Mouse (Mus musculus) forebrain, embryonic 13.5 days (tissue): ENCODE data around the gene Cradd. TPM values are rescaled to one million over a fixed set of nuclear protein-coding genes. Genes with fewer than 3 reads are reported as not detected.

Experiments used
- ATAC-seq: fragments of 200-750 bp; cut with Nextera tagmentation; 2 replicates; pipeline ENCODE4 v1.8.0; 2017
- H3K27ac ChIP-seq: fragments of 300-500 bp; sonication (generic); 2 replicates; pipeline ENCODE4 v1.5.1; 2015; ENCODE audit warnings: inconsistent platforms, mild to moderate bottlenecking, moderate library complexity
- H3K27me3 ChIP-seq: fragments of 300-500 bp; sonication (generic); 2 replicates; pipeline ENCODE4 v1.6.1; 2015; ENCODE audit warnings: mild to moderate bottlenecking, inconsistent platforms
- H3K36me3 ChIP-seq: fragments of 300-500 bp; sonication (generic); 2 replicates; pipeline ENCODE4 v1.6.1; 2015; ENCODE audit warnings: mild to moderate bottlenecking, inconsistent platforms; ENCODE audit not compliant: poor library complexity, severe bottlenecking
- H3K4me1 ChIP-seq: fragments of 300-500 bp; sonication (generic); 2 replicates; pipeline ENCODE4 v1.6.1; 2015; ENCODE audit warnings: inconsistent platforms
- H3K4me2 ChIP-seq: fragments of 300-500 bp; sonication (generic); 2 replicates; pipeline ENCODE4 v1.6.1; 2015; ENCODE audit warnings: inconsistent platforms, mild to moderate bottlenecking, moderate library complexity
- H3K4me3 ChIP-seq: fragments of 300-500 bp; sonication (generic); 2 replicates; pipeline ENCODE4 v1.5.1; 2015; ENCODE audit warnings: mild to moderate bottlenecking, inconsistent platforms
- H3K9ac ChIP-seq: fragments of 300-500 bp; sonication (generic); 2 replicates; pipeline ENCODE4 v1.6.1; 2015; ENCODE audit warnings: mild to moderate bottlenecking, inconsistent platforms
- H3K9me3 ChIP-seq: fragments of 300-500 bp; sonication (generic); replicated peaks from 2 replicates; pipeline ENCODE4 v1.6.1; 2016; ENCODE audit warnings: inconsistent platforms
- WGBS: fragments of 180-500 bp; shearing (Covaris S2); methylation state at CpG from one replicate; pipeline ENCODE4 v1.1.7; 2015; 5-methylcytosine and 5-hydroxymethylcytosine counted together
- polyA plus RNA-seq: library from polyadenylated mRNA; unstranded; fragments of >200 nt; fragmentation: Nextera tagmentation; extraction: Ambion mirVana; gene quantifications from 2 replicates; pipeline ENCODE4 v1.2.1, GENCODE M21; 2015

The Cradd gene
- polyA plus RNA-seq, 1 experiment from 2014 or later: 11.3 TPM

DNA sequence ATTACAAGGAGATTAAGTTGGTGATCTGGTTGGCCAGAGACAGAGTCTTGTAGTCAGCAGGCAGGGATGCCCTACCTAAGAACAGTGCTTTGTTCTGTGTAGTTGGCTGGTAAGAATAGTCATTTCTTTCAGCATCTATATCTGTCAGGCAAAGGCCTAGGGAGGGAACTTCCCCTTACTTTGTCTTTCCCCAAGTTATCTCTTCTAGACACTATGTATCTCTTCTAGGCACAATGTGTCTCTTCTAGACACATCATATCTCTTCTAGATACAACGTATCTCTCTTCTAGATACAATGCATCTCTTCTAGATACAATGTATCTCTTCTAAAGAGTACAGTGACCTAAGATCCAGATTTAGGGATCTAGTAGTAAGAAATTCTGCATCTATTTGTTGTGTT lies 169.3 kb downstream of the Cradd start:
- Histone ChIP-seq H3K27ac (no peak overlapping the region), H3K4me1 (no peaks in the 10 kb centered on the region), H3K9me3 (no peaks in the 10 kb centered on the region), H3K9ac (no peak overlapping the region), H3K27me3 (no peaks in the 10 kb centered on the region), H3K4me2 (no peak overlapping the region), H3K4me3 (no peak overlapping the region), H3K36me3 (no peaks in the 10 kb centered on the region)
- 89% methylated on average over 1 of the region's 1 CpGs for WGBS
- ATAC-seq: no peak

DNA sequence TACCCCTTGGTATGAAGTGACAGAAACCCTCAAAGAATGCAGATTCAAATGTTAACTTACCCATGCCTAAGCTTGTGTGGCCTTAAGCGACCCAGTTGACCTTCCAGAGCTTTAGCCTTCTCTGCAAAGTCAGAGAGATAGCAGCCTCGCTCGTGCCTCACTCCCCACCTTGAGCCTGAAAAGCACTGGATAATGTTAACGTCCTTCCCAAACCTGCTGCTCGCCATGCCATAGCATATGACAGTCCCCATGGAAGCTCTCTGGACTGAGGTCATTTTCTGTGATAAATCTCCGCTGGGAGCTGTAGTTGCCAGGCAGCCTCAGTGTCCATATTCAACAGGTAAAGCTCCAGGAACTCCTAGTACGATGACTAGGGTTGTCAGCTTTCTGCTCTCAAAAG lies 170.7 kb downstream of the Cradd start:
- no peaks in the 10 kb centered on the region for H3K27me3 ChIP-seq
- no peak overlapping the region for H3K4me3 ChIP-seq
- 82% methylated on average over 7 of the region's 7 CpGs for WGBS
- ATAC-seq: no peak
- H3K9me3 ChIP-seq: no peaks in the 10 kb centered on the region
- no peaks in the 10 kb centered on the region for H3K36me3 ChIP-seq
- no peak overlapping the region for H3K4me2 ChIP-seq
- H3K9ac ChIP-seq: no peak overlapping the region
- no peak overlapping the region for H3K27ac ChIP-seq
- H3K4me1 ChIP-seq: no peaks in the 10 kb centered on the region

DNA sequence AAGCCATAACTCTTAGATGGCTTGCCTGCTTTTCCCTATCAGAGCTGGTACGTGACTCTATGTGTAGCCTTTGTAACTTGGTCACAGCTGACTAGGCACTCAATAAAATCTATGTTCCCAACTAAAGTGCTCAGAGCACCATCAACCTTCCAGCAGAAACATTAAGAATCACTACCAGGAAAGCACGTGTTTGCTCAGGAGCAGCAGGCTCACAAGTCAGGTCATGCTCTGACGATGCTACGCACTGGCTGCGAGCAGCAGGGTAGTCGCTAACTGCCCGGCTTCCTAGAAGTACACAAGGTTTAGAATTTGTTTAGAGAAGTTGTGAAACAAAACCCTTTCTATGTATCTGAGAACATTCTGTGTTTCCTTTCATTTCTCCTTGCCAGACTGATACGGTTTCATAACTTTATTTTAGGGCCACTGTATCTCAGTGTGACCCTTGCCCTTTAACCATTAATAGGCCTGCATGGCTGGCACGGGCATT lies 171.4 kb downstream of the Cradd start:
- WGBS: 92% methylated on average over 9 of the region's 9 CpGs
- Histone ChIP-seq H3K4me1 (no peaks in the 10 kb centered on the region), H3K36me3 (no peaks in the 10 kb centered on the region), H3K4me3 (no peak overlapping the region), H3K4me2 (no peak overlapping the region), H3K9me3 (no peaks in the 10 kb centered on the region), H3K9ac (no peak overlapping the region), H3K27me3 (no peaks in the 10 kb centered on the region), H3K27ac (no peak overlapping the region)
- no peak for ATAC-seq

DNA sequence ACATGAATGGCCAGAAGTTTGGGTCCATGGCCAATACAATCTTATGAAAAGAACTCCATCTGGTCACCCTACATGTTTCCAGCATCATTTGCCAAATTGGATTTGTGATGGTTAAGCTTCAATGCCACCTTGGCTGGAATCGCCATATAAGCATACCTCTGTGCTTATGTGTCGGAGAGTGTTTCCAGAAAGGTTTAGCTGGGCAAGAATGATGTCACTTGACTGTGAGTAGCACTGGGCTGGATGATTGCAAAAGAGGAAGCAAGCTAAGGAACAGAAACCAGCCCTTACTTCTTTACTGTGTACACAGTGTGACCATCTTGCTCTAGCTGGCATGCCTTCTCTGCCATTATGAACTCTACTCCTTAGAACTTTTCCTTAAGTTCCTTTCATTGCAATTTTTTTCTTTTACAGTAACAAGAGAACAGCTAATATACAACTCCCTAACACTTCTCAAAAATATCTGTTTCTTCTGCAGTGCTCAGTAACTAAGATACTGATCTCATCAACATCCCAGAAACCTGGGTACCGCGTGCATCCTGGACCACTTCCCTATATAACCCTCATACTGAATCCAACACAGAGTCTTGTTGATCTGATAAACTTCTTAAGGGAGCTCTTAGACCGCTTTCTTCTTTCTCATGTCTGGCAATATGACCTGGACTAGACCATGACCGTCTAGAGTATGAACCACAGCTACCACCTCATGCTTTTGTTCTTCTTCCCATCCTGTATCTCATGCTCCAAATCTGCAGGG lies 172.7 kb downstream of the Cradd start:
- H3K4me3 ChIP-seq: no peak overlapping the region
- H3K27ac ChIP-seq: no peak overlapping the region
- no peaks in the 10 kb centered on the region for H3K36me3 ChIP-seq
- no peaks in the 10 kb centered on the region for H3K9me3 ChIP-seq
- no peaks in the 10 kb centered on the region for H3K27me3 ChIP-seq
- ATAC-seq: no peak
- H3K9ac ChIP-seq: no peak overlapping the region
- WGBS: 94% methylated on average over 6 of the region's 6 CpGs
- H3K4me1 ChIP-seq: peaks cover 12% of the 10 kb centered on the region
- no peak overlapping the region for H3K4me2 ChIP-seq

DNA sequence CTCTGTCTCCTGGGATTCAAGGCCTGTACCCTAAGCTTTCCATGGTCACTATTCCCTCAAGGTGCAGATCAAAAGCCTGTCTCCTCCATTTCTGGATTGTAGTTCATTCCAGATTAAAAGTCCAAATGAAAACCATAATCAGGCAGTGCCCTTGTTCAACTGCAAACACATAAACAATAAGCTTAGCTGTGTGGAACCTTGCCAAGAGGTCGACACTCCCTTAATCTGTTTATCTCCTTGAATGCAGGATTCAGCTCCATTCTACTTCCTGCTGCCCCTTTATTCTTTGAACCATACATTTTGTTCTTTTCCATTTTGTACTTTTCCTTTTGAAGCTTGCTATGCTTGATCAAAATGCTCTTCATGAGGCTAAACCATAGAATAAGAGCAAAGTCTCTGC lies 174.3 kb downstream of the Cradd start:
- no peaks in the 10 kb centered on the region for H3K27me3 ChIP-seq
- peaks cover 25% of the 10 kb centered on the region for H3K4me1 ChIP-seq
- no peaks in the 10 kb centered on the region for H3K36me3 ChIP-seq
- no peaks in the 10 kb centered on the region for H3K9me3 ChIP-seq
- no peak overlapping the region for H3K4me2 ChIP-seq
- 7% methylated on average over 1 of the region's 1 CpGs for WGBS
- no peak for ATAC-seq
- H3K4me3 ChIP-seq: no peak overlapping the region
- no peak overlapping the region for H3K27ac ChIP-seq
- no peak overlapping the region for H3K9ac ChIP-seq

DNA sequence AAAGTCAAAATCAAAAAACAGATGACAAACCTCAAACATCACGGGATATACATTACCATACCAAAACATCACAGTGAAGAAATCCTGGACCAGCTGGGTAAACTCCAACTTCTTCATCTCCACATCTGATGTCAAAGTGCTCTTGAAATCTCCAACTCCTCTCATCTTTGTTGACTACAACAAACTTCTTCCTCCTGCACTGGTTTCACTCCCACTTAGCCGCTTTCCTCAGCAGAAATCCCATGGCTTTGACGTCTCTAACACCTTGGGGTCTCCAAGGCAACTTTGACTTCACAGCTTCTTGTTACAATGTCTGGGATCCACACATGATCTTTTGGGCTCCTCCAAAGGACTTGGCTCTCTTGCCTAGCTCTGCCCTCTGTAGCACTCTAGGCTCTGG lies 175.3 kb downstream of the Cradd start:
- H3K27me3 ChIP-seq: no peaks in the 10 kb centered on the region
- peaks cover 36% of the 10 kb centered on the region for H3K4me1 ChIP-seq
- H3K27ac ChIP-seq: no peak overlapping the region
- no peak overlapping the region for H3K4me2 ChIP-seq
- no peaks in the 10 kb centered on the region for H3K36me3 ChIP-seq
- H3K9ac ChIP-seq: no peak overlapping the region
- 97% methylated on average over 3 of the region's 3 CpGs for WGBS
- no peak overlapping the region for H3K4me3 ChIP-seq
- no peaks in the 10 kb centered on the region for H3K9me3 ChIP-seq
- ATAC-seq: no peak

DNA sequence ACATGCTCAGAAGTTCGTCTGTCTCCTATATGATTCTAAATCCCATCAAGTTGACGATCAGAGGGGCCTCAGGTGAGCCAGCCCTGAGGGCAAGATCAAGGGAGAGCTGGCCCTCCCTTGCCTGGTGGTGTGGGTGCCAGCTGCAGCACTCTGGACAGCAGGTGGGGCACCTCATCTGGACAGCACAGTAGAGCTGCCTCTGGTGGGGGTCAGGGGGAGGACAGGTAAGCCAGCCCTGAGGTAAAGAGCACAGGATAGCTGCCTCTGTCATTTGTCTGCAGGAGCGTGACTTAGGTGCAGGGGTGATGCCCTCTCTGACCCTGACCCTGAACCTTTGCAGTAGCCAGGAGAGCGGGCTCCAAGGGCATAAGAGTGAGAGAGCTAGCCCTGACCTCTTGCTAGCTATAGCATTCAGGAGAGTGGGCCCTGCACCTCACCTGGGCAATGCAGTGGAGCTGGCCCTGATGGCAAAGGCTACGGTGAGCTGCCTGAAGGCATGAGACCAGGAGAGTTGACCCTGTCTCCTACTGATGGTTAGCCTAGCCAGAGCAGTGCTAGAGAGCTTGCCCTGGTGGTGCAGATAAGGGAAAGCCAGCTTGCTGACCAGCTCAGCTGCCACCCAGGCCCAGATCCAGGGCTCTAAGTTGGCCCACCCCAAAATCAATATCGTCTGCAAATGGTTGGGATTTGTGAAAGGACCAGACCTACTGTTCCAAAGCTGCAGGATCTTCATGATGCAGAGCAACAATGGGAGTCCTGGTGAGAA lies 176.6 kb downstream of the Cradd start:
- Histone ChIP-seq H3K4me2 (no peak overlapping the region), H3K9me3 (no peaks in the 10 kb centered on the region), H3K4me1 (peaks cover 48% of the 10 kb centered on the region), H3K4me3 (no peak overlapping the region), H3K9ac (no peak overlapping the region), H3K27me3 (no peaks in the 10 kb centered on the region), H3K27ac (no peak overlapping the region; the same call in 1 of the 2 replicates), H3K36me3 (no peaks in the 10 kb centered on the region)
- WGBS: 90% methylated on average over 6 of the region's 6 CpGs
- ATAC-seq: no peak

DNA sequence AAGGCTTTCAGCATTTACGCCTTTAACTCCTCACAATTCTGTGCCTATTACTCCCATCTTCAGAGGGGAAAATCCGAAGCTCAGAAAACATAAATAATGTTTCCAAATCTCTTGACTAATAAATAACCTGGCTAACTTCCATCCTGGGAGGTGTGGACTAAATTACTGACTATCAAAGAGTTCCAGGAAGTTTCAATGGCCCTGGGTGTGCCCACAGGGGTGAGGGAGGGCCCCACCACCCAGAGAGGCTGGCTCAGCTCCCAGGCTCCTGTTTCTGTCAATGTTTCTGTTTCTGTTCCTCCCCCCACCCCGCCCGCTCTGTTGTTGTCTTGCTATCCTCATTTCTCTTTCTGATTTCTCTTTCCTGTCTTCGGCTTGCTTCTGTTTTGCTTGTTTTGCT lies 177.4 kb downstream of the Cradd start:
- H3K27ac ChIP-seq: no peak overlapping the region
- ATAC-seq: no peak

DNA sequence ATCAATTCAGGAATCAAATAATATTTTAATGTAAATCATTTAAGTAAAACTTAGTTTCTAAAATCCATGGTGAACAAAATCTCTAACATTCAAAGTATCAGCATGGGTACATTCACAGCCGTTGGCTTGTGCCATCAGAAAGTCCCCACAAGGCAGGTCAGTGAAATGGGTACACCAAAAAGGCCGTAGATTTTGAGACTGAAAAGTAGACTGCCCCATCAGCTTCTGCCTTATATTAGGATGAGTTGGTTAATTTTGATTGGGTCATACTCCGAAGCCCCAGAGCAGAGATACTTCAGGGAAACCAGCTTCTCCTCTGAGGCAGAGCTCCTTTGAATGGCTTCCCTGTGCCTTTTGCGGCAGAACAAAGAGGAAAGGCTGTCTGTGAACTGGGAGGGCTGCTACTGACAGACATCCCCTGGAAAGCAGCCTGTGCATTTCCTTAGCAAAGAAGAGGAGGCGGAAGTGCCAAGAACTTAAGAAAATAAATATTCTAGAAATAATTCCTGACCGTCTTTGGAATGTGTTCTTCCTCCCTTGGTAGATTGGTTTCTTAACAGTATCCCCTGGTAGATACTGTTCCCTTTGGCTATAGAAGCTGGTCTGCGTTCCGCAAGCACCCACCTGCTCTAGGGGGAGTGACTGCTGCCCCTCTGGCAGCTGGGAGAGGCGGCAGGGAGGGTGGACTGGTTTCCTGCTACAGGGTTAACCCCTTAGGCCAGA lies 178.6 kb downstream of the Cradd start:
- Histone ChIP-seq H3K36me3 (no peaks in the 10 kb centered on the region), H3K27ac (peak overlapping the region; percentile 57), H3K4me2 (0 out of 2 replicates have a peak overlapping the region, but pooled peaks have one; percentile 16), H3K4me1 (peaks cover 51% of the 10 kb centered on the region), H3K4me3 (no peak overlapping the region), H3K9ac (no peak overlapping the region), H3K27me3 (no peaks in the 10 kb centered on the region), H3K9me3 (no peaks in the 10 kb centered on the region)
- peak; percentile 48; the same call in 1 of the 2 replicates for ATAC-seq
- 26% methylated on average over 9 of the region's 9 CpGs for WGBS

More for the DNA sequence above, 177.4 kb downstream of the Cradd start:
- H3K27me3 ChIP-seq: no peaks in the 10 kb centered on the region
- peaks cover 48% of the 10 kb centered on the region for H3K4me1 ChIP-seq
- H3K9ac ChIP-seq: no peak overlapping the region
- no peak overlapping the region for H3K4me3 ChIP-seq
- H3K4me2 ChIP-seq: no peak overlapping the region
- 66% methylated on average over 5 of the region's 5 CpGs for WGBS
- H3K36me3 ChIP-seq: no peaks in the 10 kb centered on the region
- no peaks in the 10 kb centered on the region for H3K9me3 ChIP-seq

DNA sequence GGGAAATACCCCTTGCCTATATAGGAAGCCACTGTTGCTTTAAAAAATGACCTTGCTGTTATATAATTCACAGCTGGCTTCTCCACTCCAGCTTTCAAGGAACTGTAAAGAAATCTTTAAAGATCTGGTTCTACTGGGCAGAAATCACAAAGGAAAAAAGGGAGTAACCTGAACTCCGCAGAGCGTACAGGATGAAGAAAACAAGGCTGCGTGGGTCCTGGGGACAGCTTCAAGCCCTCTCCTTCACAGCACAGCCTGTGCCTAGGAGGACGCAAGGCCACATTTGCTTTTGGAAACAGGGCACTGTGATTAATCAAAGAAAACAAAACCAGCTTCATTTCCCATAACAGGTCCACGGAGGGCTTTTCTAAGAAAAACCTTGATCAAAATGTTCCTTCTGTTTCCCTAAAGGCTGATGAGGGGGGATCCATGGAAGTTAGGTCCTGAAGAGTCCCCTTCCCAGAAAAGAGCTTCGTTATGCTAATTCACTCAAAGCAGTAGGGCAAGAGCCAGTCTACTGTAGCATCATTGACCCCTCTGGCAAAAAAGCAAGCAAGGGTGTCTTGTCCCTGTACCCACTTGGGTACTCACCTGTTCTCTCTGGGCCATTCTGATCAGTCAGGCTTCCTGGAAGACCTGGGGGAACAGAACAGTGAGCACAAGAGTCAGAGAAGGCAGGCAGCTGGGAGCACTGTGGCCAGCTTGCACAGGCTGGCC lies 179.4 kb downstream of the Cradd start:
- Histone ChIP-seq H3K4me1 (peaks cover 56% of the 10 kb centered on the region), H3K27ac (peak overlapping the region; percentile 48; the same call in 1 of the 2 replicates), H3K4me2 (peak overlapping the region; percentile 7), H3K27me3 (no peaks in the 10 kb centered on the region), H3K4me3 (no peak overlapping the region), H3K9me3 (no peaks in the 10 kb centered on the region), H3K36me3 (no peaks in the 10 kb centered on the region), H3K9ac (no peak overlapping the region)
- WGBS: 47% methylated on average over 6 of the region's 6 CpGs
- ATAC-seq: no peak

DNA sequence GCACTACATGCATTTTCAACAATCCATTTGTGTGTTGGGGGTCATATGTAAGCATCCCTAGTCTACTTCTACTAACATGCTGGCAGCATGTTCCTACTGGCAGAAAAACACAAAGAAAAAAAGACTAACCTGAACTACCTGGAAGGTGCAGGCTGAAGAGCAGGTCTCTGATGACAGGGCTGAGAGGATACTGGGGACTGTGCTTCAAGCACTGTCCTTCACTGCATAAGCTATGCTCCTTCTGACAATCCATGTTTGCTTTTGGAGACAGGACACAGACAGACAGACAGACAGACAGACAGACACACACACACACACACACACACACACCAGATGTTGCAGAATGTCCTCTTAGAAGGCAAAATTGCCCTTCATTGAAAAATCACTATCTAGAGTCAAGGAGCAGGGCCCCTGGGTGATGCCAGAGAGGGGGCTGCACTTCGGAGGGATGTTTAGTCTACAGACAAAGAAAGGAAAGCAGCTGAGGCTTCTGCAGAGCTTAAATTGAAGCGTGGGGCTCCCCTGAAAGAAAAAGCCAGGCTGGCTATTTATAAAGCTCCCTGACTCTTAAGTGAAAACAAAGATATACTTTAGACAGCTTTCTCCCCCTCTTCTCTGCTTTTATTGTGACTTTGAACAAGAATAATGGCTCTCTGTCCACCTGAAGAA lies 180.4 kb downstream of the Cradd start:
- peaks cover 57% of the 10 kb centered on the region for H3K4me1 ChIP-seq
- no peak overlapping the region for H3K4me3 ChIP-seq
- no peak for ATAC-seq
- H3K36me3 ChIP-seq: no peaks in the 10 kb centered on the region
- WGBS: 6% methylated on average over 2 of the region's 2 CpGs
- H3K27me3 ChIP-seq: no peaks in the 10 kb centered on the region
- H3K9me3 ChIP-seq: no peaks in the 10 kb centered on the region
- H3K27ac ChIP-seq: peak overlapping the region; percentile 51
- peak overlapping the region; percentile 26; the same call in 1 of the 2 replicates for H3K9ac ChIP-seq
- H3K4me2 ChIP-seq: 0 out of 2 replicates have a peak overlapping the region, but pooled peaks have one; percentile 8
